Mouse (Mus musculus) testis, adult 2 months (tissue): ENCODE measurements around the gene Fam217a.

Source experiments
- CTCF ChIP-seq: fragments of 200-500 bp; IDR thresholded peaks from 2 replicates; pipeline ENCODE4 v1.5.1; 2012; ENCODE audit warnings: low read depth, mild to moderate bottlenecking, inconsistent platforms, low read length, moderate library complexity; ENCODE audit not compliant: control insufficient read depth, insufficient read depth, insufficient replicate concordance
- POLR2A ChIP-seq: fragments of 200-500 bp; IDR thresholded peaks from 2 replicates; pipeline ENCODE4 v1.6.1; 2012; ENCODE audit warnings: low read depth, mild to moderate bottlenecking, inconsistent platforms, low read length, moderate library complexity; ENCODE audit not compliant: control insufficient read depth

GRCm38 (mm10) chr13:34960996-34961770 is 37.1 kb upstream of the Fam217a start:
- no peak for TF ChIP-seq CTCF
- no peak for TF ChIP-seq POLR2A
